Mouse (Mus musculus): ENCODE results near the gene Rtn4. TPM values are rescaled to one million over a fixed set of nuclear protein-coding genes. Genes with fewer than 3 reads are reported as not detected.

Gene Rtn4
- total and polyA plus RNA-seq, 2 experiments from 2014 or later, result 135 to 243 TPM

DNA sequence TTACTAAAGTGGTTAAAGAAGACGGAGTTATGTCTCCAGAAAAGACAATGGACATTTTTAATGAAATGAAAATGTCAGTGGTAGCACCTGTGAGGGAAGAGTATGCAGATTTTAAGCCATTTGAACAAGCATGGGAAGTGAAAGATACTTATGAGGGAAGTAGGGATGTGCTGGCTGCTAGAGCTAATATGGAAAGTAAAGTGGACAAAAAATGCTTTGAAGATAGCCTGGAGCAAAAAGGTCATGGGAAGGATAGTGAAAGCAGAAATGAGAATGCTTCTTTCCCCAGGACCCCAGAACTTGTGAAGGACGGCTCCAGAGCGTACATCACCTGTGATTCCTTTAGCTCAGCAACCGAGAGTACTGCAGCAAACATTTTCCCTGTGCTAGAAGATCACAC is 14.1 kb downstream of the Rtn4 start:
- WGBS, result 93% methylated on average over 4 of the region's 4 CpGs
- Histone ChIP-seq H3K4me3 (ENCODE audit: low read length) (no peak overlapping the region), H3K27me3 (ENCODE audit: insufficient read depth, low read length) (no peaks in the 10 kb centered on the region), H3K4me1 (ENCODE audit: insufficient read depth, low read length) (0 out of 2 replicates have a peak, but pooled peaks cover 5% of the 10 kb centered on the region), H3K9ac (replicated peaks; ENCODE audit: low read length) (no peak overlapping the region), H3K27ac (no peak overlapping the region), H3K36me3 (ENCODE audit: insufficient read depth, low read length) (peaks cover 11% of the 10 kb centered on the region), H3K4me2 (ENCODE audit: low read depth, low read length) (no peak overlapping the region), H3K9me3 (ENCODE audit: low read length) (no peaks in the 10 kb centered on the region)
- ATAC-seq, result no peak
- no peak for DNase-seq (ENCODE audit: low spot score)
- no peak for TF ChIP-seq CTCF (IDR thresholded peaks at IDR 0.05; ENCODE audit: low read depth)

DNA sequence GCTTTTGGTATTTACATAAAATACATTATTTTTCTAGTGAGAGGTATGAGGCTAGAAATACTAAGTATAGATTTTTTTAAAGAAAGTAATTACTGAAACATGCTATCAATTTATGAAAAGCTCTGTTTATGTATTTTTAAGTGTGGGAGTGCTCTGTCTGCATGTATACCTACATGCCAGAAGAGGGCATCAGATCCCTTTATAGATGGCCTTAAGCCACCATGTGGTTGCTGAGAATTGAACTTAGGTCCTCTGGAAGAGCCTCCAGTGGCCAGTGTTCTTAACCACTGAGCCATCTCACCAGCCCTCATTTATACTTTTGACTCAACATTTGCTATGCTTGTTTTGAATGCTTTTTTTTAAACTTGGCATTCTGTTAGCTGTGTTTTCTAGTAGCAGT is 16.8 kb downstream of the Rtn4 start:
- no peak overlapping the region for H3K9ac ChIP-seq (replicated peaks; ENCODE audit: low read length)
- no peak for DNase-seq (ENCODE audit: low spot score)
- no peak overlapping the region for H3K27ac ChIP-seq
- no peaks in the 10 kb centered on the region for H3K9me3 ChIP-seq (ENCODE audit: low read length)
- TF ChIP-seq CTCF (IDR thresholded peaks at IDR 0.05; ENCODE audit: low read depth), result peak; percentile 41
- H3K4me3 ChIP-seq (ENCODE audit: low read length), result no peak overlapping the region
- H3K36me3 ChIP-seq (ENCODE audit: insufficient read depth, low read length), result peaks cover 11% of the 10 kb centered on the region
- no peak overlapping the region for H3K4me2 ChIP-seq (ENCODE audit: low read depth, low read length)
- no peaks in the 10 kb centered on the region for H3K4me1 ChIP-seq (ENCODE audit: insufficient read depth, low read length)
- ATAC-seq, result no peak
- H3K27me3 ChIP-seq (ENCODE audit: insufficient read depth, low read length), result no peaks in the 10 kb centered on the region

DNA sequence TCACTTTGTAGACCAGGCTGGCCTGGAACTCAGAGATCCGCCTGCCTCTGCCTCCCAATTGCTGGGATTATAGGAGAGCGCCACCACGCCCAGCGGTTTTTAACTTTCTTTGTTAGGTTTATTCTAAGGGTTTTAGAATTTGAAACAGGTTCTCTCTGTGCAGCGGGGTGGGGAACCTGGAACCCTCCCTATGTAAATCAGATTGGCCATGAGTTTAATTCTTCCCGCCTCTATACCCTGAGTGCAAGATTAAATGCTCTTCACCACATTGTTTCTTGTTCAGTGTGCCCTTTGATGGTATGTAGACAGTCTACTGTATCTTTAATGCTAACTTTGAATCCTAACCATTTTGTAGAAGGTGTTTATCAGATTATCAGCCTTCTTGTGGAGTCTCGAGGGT is 21.4 kb downstream of the Rtn4 start:
- Histone ChIP-seq H3K4me3 (ENCODE audit: low read length) (no peak overlapping the region), H3K9me3 (ENCODE audit: low read length) (no peaks in the 10 kb centered on the region), H3K4me1 (ENCODE audit: insufficient read depth, low read length) (no peaks in the 10 kb centered on the region), H3K36me3 (ENCODE audit: insufficient read depth, low read length) (no peaks in the 10 kb centered on the region), H3K4me2 (ENCODE audit: low read depth, low read length) (no peak overlapping the region), H3K9ac (replicated peaks; ENCODE audit: low read length) (no peak overlapping the region), H3K27me3 (ENCODE audit: insufficient read depth, low read length) (no peaks in the 10 kb centered on the region), H3K27ac (no peak overlapping the region)
- no peak for DNase-seq (ENCODE audit: low spot score)
- no peak for ATAC-seq
- TF ChIP-seq CTCF (IDR thresholded peaks at IDR 0.05; ENCODE audit: low read depth), result no peak
- 91% methylated on average over 7 of the region's 7 CpGs for WGBS

DNA sequence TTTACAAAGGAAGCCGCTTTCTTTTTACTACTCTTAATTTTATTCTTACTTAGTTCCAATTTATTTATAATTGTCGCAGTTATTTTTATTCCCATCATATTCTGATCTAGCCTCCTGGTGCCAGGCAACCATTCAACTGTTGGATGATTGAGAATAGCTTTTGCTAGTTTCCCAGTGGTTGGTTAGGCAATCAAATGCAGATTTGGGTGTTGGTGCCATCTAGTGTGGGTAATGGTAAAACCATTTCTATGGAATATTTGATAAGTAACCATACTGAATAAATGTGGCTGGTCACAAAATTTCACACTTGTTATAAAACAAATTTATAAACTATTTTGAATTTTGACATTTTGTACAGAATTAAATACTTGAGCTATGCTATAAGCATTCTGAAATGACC is 22.0 kb downstream of the Rtn4 start:
- Histone ChIP-seq H3K4me2 (ENCODE audit: low read depth, low read length) (no peak overlapping the region), H3K9me3 (ENCODE audit: low read length) (no peaks in the 10 kb centered on the region), H3K4me1 (ENCODE audit: insufficient read depth, low read length) (no peaks in the 10 kb centered on the region), H3K4me3 (ENCODE audit: low read length) (no peak overlapping the region), H3K27me3 (ENCODE audit: insufficient read depth, low read length) (no peaks in the 10 kb centered on the region), H3K36me3 (ENCODE audit: insufficient read depth, low read length) (no peaks in the 10 kb centered on the region), H3K9ac (replicated peaks; ENCODE audit: low read length) (no peak overlapping the region), H3K27ac (no peak overlapping the region)
- peak; percentile 62 for TF ChIP-seq CTCF (IDR thresholded peaks at IDR 0.05; ENCODE audit: low read depth)
- peak; percentile 68 for DNase-seq (ENCODE audit: low spot score)
- WGBS, result 76% methylated on average over 2 of the region's 2 CpGs
- ATAC-seq, result peak; percentile 35; the same call in 1 of the 2 replicates

DNA sequence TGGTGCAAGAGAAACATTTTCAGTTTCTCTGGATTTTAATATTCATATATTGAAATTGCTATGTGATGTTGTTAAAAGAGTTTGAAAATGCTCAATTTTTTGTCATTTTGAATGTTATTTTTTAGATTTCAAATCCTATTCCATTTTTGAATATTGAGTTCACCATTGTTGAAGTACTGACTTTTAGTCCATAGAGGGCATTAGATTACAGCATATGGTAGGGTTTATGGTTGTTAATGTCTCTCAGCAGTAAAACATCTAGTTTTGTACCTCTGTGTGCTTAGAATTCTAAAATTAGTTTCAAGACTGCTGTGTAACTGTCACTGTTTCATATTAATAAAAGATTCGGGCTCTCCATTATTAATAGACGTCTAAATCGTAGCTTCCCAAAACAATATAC is 22.8 kb downstream of the Rtn4 start:
- H3K4me3 ChIP-seq (ENCODE audit: low read length), result no peak overlapping the region
- no peak for ATAC-seq

DNA sequence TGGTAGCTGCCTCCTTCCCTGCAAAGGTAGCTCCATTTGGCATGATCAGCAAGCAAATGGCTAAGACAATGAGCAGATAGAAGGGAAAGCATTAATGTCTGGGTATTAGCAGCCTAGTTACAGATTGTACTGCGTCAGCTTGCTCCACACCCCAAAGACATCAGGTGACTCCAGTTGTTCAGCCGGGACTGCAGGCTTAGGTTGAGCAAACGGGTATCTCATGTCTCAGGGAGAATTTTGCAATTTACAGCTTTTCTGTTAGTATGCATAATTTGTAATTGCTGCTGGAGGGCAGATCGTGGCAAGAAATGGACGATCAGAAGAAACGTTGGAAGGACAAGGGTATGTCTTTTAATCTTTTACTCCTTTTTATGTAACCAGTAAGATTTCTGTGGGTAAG is 25.8 kb downstream of the Rtn4 start:
- no peak overlapping the region for H3K9ac ChIP-seq (replicated peaks; ENCODE audit: low read length)
- H3K36me3 ChIP-seq (ENCODE audit: insufficient read depth, low read length), result no peaks in the 10 kb centered on the region
- DNase-seq (ENCODE audit: low spot score) (no peak), ATAC-seq (no peak)
- H3K4me1 ChIP-seq (ENCODE audit: insufficient read depth, low read length), result no peaks in the 10 kb centered on the region
- 63% methylated on average over 6 of the region's 6 CpGs for WGBS
- no peak overlapping the region for H3K4me2 ChIP-seq (ENCODE audit: low read depth, low read length)
- TF ChIP-seq CTCF (IDR thresholded peaks at IDR 0.05; ENCODE audit: low read depth), result no peak
- H3K27me3 ChIP-seq (ENCODE audit: insufficient read depth, low read length), result no peaks in the 10 kb centered on the region
- no peak overlapping the region for H3K27ac ChIP-seq
- no peaks in the 10 kb centered on the region for H3K9me3 ChIP-seq (ENCODE audit: low read length)
- no peak overlapping the region for H3K4me3 ChIP-seq (ENCODE audit: low read length)

More for the DNA sequence above, 22.8 kb downstream of the Rtn4 start:
- TF ChIP-seq CTCF (IDR thresholded peaks at IDR 0.05; ENCODE audit: low read depth), result peak; percentile 42
- H3K9me3 ChIP-seq (ENCODE audit: low read length), result no peaks in the 10 kb centered on the region
- H3K36me3 ChIP-seq (ENCODE audit: insufficient read depth, low read length), result no peaks in the 10 kb centered on the region
- 85% methylated on average over 3 of the region's 3 CpGs for WGBS
- no peak overlapping the region for H3K27ac ChIP-seq
- no peaks in the 10 kb centered on the region for H3K27me3 ChIP-seq (ENCODE audit: insufficient read depth, low read length)
- no peak overlapping the region for H3K4me2 ChIP-seq (ENCODE audit: low read depth, low read length)
- no peak overlapping the region for H3K9ac ChIP-seq (replicated peaks; ENCODE audit: low read length)
- H3K4me1 ChIP-seq (ENCODE audit: insufficient read depth, low read length), result no peaks in the 10 kb centered on the region
- no peak for DNase-seq (ENCODE audit: low spot score)

DNA sequence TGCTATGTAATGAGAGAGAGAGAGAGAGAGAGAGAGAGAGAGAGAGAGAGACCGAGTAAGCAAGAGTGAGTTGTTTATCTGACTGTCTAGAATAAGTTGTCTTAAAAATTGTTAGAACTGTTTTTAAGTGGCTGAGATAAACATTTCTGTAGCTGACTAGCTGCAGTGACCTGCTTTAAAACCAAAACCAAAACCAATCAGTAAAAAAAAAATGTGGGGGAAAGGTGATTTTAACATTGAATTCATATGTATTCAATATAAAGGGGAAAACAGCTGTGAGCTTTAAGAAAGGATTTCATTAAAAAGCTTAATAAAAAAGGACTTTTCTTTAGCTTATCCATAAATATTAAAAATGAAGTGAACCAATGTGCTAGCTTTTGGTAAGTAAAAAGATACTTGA is 26.9 kb downstream of the Rtn4 start:
- Histone ChIP-seq H3K4me2 (ENCODE audit: low read depth, low read length) (no peak overlapping the region), H3K27ac (no peak overlapping the region), H3K4me3 (ENCODE audit: low read length) (no peak overlapping the region), H3K36me3 (ENCODE audit: insufficient read depth, low read length) (no peaks in the 10 kb centered on the region), H3K27me3 (ENCODE audit: insufficient read depth, low read length) (no peaks in the 10 kb centered on the region), H3K4me1 (ENCODE audit: insufficient read depth, low read length) (no peaks in the 10 kb centered on the region), H3K9ac (replicated peaks; ENCODE audit: low read length) (no peak overlapping the region), H3K9me3 (ENCODE audit: low read length) (no peaks in the 10 kb centered on the region)
- WGBS, result 76% methylated on average over 1 of the region's 1 CpGs
- ATAC-seq (no peak), DNase-seq (ENCODE audit: low spot score) (no peak)
- TF ChIP-seq CTCF (IDR thresholded peaks at IDR 0.05; ENCODE audit: low read depth), result no peak
